Mouse (Mus musculus) limb, embryonic 14.5 days (tissue): Measurements from ENCODE around the gene Myo7a. TPM values are rescaled to one million over a fixed set of nuclear protein-coding genes. Genes with fewer than 3 reads are reported as not detected.

Experiments used
- ATAC-seq: fragments of 200-750 bp; cut with Nextera tagmentation; 2 replicates; pipeline ENCODE4 v1.8.0; 2017; ENCODE audit warnings: low read depth, moderate number of reproducible peaks, moderate TSS enrichment; ENCODE audit not compliant: low FRiP score
- DNase-seq: peaks from one replicate; pipeline ENCODE4 v3.0.0-alpha.2; 2015; ENCODE audit warnings: low spot score
- H3K27ac ChIP-seq: fragments of 300-500 bp; sonication (generic); replicated peaks from 2 replicates; pipeline ENCODE4 v1.5.1; 2014; ENCODE audit warnings: low read depth, mild to moderate bottlenecking, low read length, moderate library complexity, mixed read lengths
- H3K27me3 ChIP-seq: fragments of 300-500 bp; sonication (generic); 2 replicates; pipeline ENCODE4 v1.6.1; 2014; ENCODE audit warnings: low read length, mixed read lengths; ENCODE audit not compliant: control insufficient read depth, insufficient read depth
- H3K36me3 ChIP-seq: fragments of 300-500 bp; sonication (generic); 2 replicates; pipeline ENCODE4 v1.6.1; 2014; ENCODE audit warnings: mild to moderate bottlenecking, low read length, moderate library complexity, mixed read lengths; ENCODE audit not compliant: control insufficient read depth, insufficient read depth
- H3K4me1 ChIP-seq: fragments of 300-500 bp; sonication (generic); 2 replicates; pipeline ENCODE4 v1.6.1; 2014; ENCODE audit warnings: antibody characterized with exemption, low read length, mixed read lengths; ENCODE audit not compliant: control insufficient read depth, insufficient read depth
- H3K4me2 ChIP-seq: fragments of 300-500 bp; sonication (generic); replicated peaks from 2 replicates; pipeline ENCODE4 v1.6.1; 2014; ENCODE audit warnings: low read depth, mild to moderate bottlenecking, low read length, moderate library complexity; ENCODE audit not compliant: severe bottlenecking
- H3K4me3 ChIP-seq: fragments of 300-500 bp; sonication (generic); replicated peaks from 2 replicates; pipeline ENCODE4 v1.5.1; 2014; ENCODE audit warnings: low read length
- H3K9ac ChIP-seq: fragments of 300-500 bp; sonication (generic); 2 replicates; pipeline ENCODE4 v1.6.1; 2014; ENCODE audit warnings: mild to moderate bottlenecking, low read depth, low read length, moderate library complexity; ENCODE audit not compliant: severe bottlenecking
- H3K9me3 ChIP-seq: fragments of 300-500 bp; sonication (generic); 2 replicates; pipeline ENCODE4 v1.6.1; 2016; ENCODE audit warnings: low read length; ENCODE audit not compliant: control insufficient read depth
- POLR2A ChIP-seq: fragments of 200-500 bp; IDR thresholded peaks from 2 replicates; pipeline ENCODE4 v1.8.0; 2012; ENCODE audit warnings: inconsistent platforms, mild to moderate bottlenecking, moderate library complexity, borderline replicate concordance; ENCODE audit not compliant: insufficient read depth, insufficient read length; ENCODE audit errors: extremely low read depth
- WGBS: fragments of 180-500 bp; shearing (Covaris S2); extraction: QIAGEN DNeasy Blood & Tissue Kit; methylation state at CpG from one replicate; pipeline ENCODE4 v1.1.7; 2014; 5-methylcytosine and 5-hydroxymethylcytosine counted together
- polyA plus RNA-seq, 2 experiments: library from polyadenylated mRNA; depleted of rRNA in 1 of 2; stranded (reverse) in 1 of 2; unstranded in 1 of 2; fragments of >200 nt; fragmentation: Nextera tagmentation in 1 of 2; extraction: Ambion mirVana in 1 of 2; gene quantifications; 2 replicates each; pipeline versions ENCODE4 v1.2.1 to v1.2.3; 2012 to 2014

The Myo7a gene
- polyA plus RNA-seq, 2 experiments: 8.1 to 18.1 TPM

DNA sequence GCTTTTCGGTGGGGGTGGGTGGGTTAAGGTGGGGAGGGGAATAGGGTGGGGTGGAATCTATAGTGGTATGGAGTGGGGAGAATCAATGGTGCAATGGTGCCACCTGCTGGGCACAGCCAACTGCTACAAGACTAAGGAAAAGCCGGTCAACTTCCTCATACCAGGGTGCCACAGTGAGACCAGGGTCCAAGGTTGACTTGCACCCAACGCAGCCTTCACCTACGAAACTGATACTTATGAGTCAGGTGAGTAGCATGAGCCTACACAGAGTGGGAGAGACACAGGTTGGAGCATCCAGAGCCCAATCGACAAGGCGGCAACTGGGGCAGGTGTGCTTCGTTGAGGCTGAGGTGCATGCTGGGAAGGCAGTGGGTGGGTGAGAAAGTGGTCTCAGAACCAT lies 1.0 kb upstream of the Myo7a start:
- ATAC-seq: peak; percentile 77
- DNase-seq: peak; percentile 72
- H3K27ac ChIP-seq: no peak overlapping the region
- H3K9ac ChIP-seq: no peak overlapping the region
- H3K36me3 ChIP-seq: no peaks in the 10 kb centered on the region
- H3K4me2 ChIP-seq: peak overlapping the region; percentile 47
- peak overlapping the region; percentile 13 for H3K4me3 ChIP-seq
- no peaks in the 10 kb centered on the region for H3K4me1 ChIP-seq
- no peaks in the 10 kb centered on the region for H3K9me3 ChIP-seq
- 5% methylated on average over 7 of the region's 7 CpGs for WGBS
- TF ChIP-seq POLR2A: no peak
- no peaks in the 10 kb centered on the region for H3K27me3 ChIP-seq

DNA sequence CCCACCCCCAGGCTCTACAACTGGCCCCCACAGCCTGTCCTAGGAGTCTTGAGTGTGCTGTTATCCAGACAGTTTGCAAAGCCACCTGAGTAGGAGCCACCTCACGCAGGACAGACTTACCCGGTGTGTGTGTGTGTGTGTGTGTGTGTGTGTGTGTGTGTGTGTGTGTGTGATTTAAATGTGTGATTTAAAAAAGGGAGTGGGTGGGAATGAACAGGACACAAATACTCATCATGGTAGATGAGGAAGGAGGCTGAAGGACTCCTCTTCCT lies 573 bp upstream of the Myo7a start:
- ATAC-seq (peak; percentile 4; the same call in 1 of the 2 replicates), DNase-seq (no peak)
- Histone ChIP-seq H3K9me3 (no peaks in the 10 kb centered on the region), H3K27ac (no peak overlapping the region), H3K4me3 (no peak overlapping the region), H3K4me2 (peak overlapping the region; percentile 47; the same call in 1 of the 2 replicates), H3K9ac (no peak overlapping the region), H3K36me3 (no peaks in the 10 kb centered on the region), H3K4me1 (no peaks in the 10 kb centered on the region), H3K27me3 (no peaks in the 10 kb centered on the region)
- 70% methylated on average over 2 of the region's 2 CpGs for WGBS
- TF ChIP-seq POLR2A: no peak

GRCm38 (mm10) chr7:98117012-98117660 lies 2.2 kb downstream of the Myo7a start:
- Histone ChIP-seq H3K9me3 (no peaks in the 10 kb centered on the region), H3K4me2 (no peak overlapping the region), H3K36me3 (no peaks in the 10 kb centered on the region), H3K27ac (no peak overlapping the region), H3K4me1 (no peaks in the 10 kb centered on the region), H3K9ac (peak overlapping the region; percentile 25; the same call in 1 of the 2 replicates), H3K27me3 (no peaks in the 10 kb centered on the region), H3K4me3 (no peak overlapping the region)
- ATAC-seq: no peak
- DNase-seq: peak; percentile 26
- 42% methylated on average over 11 of the region's 11 CpGs for WGBS
- TF ChIP-seq POLR2A: no peak

- WGBS: 68% methylated on average over 6 of the region's 6 CpGs
These were observed 4.7 kb downstream of the Myo7a start for GRCm38 (mm10) chr7:98114656-98115055.

DNA sequence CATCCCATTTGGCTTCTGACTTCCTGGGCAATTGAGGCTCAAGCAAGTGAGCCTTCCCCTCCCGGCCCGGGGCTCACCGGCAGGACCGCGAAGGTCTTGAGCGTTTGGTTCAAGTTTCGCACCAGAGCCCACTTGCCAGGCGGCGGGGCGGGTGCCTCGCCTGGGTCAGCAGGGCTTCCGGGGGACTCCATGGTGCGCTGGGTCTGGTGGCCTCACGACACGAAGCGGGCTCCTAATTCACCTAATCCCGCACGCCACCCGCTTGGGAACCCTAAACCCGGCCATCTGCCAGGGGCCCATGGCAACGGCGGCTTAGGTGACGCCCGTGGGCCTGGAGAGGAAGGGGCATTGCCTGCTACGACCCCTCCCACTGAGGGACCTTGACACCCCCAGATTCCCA lies 8.1 kb downstream of the Myo7a start:
- peak; percentile 17; the same call in 1 of the 2 replicates for ATAC-seq
- H3K27me3 ChIP-seq: no peaks in the 10 kb centered on the region
- TF ChIP-seq POLR2A: no peak
- H3K27ac ChIP-seq: no peak overlapping the region
- peak overlapping the region; percentile 48 for H3K9ac ChIP-seq
- WGBS: 5% methylated on average over 25 of the region's 25 CpGs
- H3K4me2 ChIP-seq: peak overlapping the region; percentile 59
- H3K36me3 ChIP-seq: no peaks in the 10 kb centered on the region
- H3K4me1 ChIP-seq: peaks cover 9% of the 10 kb centered on the region
- DNase-seq: no peak
- peak overlapping the region; percentile 29 for H3K4me3 ChIP-seq
- no peaks in the 10 kb centered on the region for H3K9me3 ChIP-seq

More at GRCm38 (mm10) chr7:98114656-98115055, 4.7 kb downstream of the Myo7a start:
- ATAC-seq (no peak), DNase-seq (no peak)
- Histone ChIP-seq H3K4me3 (no peak overlapping the region), H3K36me3 (no peaks in the 10 kb centered on the region), H3K9ac (no peak overlapping the region), H3K9me3 (no peaks in the 10 kb centered on the region), H3K4me2 (no peak overlapping the region), H3K27me3 (no peaks in the 10 kb centered on the region), H3K4me1 (peaks cover 9% of the 10 kb centered on the region), H3K27ac (no peak overlapping the region)
- no peak for TF ChIP-seq POLR2A
